16 mouse cellular contexts compared by ENCODE assay signal in the genomic region with DNA sequence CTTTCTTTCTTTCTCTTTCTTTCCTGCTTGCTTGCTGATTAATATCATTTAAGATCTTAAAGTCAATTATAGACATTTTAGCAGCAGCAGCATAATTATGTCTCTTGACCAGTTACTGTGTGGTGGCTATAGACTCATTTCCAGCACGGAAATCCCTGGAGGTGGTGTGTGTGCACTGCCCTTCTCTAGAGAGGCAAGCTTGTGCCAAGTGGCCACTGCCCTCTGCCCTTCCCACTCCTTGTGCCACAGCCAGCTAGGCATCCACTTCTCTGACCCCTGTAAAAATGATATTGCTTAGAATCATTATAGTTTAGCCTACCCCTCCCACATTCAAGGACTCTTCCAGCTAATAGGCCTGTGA.
A peak's percentile ranks its signal among the peaks of the same experiment; 100 is the strongest.
DNase-seq lines count a peak whose midpoint lies in the region; ATAC-seq and TF ChIP-seq lines count a peak whose summit lies in the region.
"Had no signal": no experiment of that assay in that cellular context is flagged by ENCODE, and none has a peak within 500 bp of the region (broad histone marks: within the 10 kb centered on the region; RNA-seq: fewer than 3 reads in every experiment).

No protein-coding gene starts in this region.

- 0 out of 2 replicates have a peak, but pooled peaks cover 8% of the 10 kb centered on the region for H3K4me1 ChIP-seq in hindbrain, embryonic 10.5 days (replicated peaks)
- H3K4me1 ChIP-seq in hindbrain, embryonic 12.5 days = no peaks in the 10 kb centered on the region
- H3K4me1 ChIP-seq in midbrain, embryonic 11.5 days (ENCODE audit: control insufficient read depth, insufficient read depth, low read length) = no peaks in the 10 kb centered on the region
- H3K4me1 ChIP-seq in midbrain, postnatal 0 days (ENCODE audit: insufficient read depth, low read length) = no peaks in the 10 kb centered on the region
- peaks cover 4% of the 10 kb centered on the region; the same call in 1 of the 2 replicates for H3K4me1 ChIP-seq in neural tube, embryonic 15.5 days

- DNase-seq in adrenal gland, adult 2 months = peak; percentile 4
- DNase-seq in adrenal gland, adult 18-20 months (ENCODE audit: low spot score in 2 of 2) = no peak
- DNase-seq in hindbrain, embryonic 10.5 days (ENCODE audit: low spot score) = no peak
- peak; percentile 45 for DNase-seq in midbrain, embryonic 11.5 days (ENCODE audit: low spot score, missing footprints)
- DNase-seq in midbrain, postnatal 0 days (ENCODE audit: low spot score) = no peak
- DNase-seq in cerebellum, adult 9-10 months = no peak
- DNase-seq: cerebellum, adult 2 months; gastrocnemius, adult 2 months; kidney, adult 8-10 months; kidney, postnatal 25 days; layer of hippocampus, adult 9-11 months; thymus, postnatal 14 days had no signal

- peak overlapping the region; percentile 23; the same call in 1 of the 2 replicates for H3K27ac ChIP-seq in hindbrain, embryonic 10.5 days
- no peak overlapping the region for H3K27ac ChIP-seq in hindbrain, embryonic 12.5 days
- no peak overlapping the region for H3K27ac ChIP-seq in midbrain, embryonic 11.5 days (ENCODE audit: low read depth, low read length)
- no peak overlapping the region for H3K27ac ChIP-seq in midbrain, postnatal 0 days (ENCODE audit: low read depth, low read length)
- no peak overlapping the region for H3K27ac ChIP-seq in neural tube, embryonic 15.5 days (replicated peaks)
- H3K27ac ChIP-seq: gastrocnemius, adult 2 months; heart, embryonic 13.5 days had no signal

- WGBS in hindbrain, embryonic 10.5 days = 80% methylated on average over 1 of the region's 1 CpGs
- 78% methylated on average over 1 of the region's 1 CpGs for whole genome bisulfite sequencing in hindbrain, embryonic 12.5 days
- 74% methylated on average over 1 of the region's 1 CpGs for WGBS in midbrain, embryonic 11.5 days
- 84% methylated on average over 1 of the region's 1 CpGs for WGBS in midbrain, postnatal 0 days
- WGBS in neural tube, embryonic 15.5 days = 79% methylated on average over 1 of the region's 1 CpGs

- no peaks in the 10 kb centered on the region for H3K9me3 ChIP-seq in hindbrain, embryonic 10.5 days
- H3K9me3 ChIP-seq in hindbrain, embryonic 12.5 days (replicated peaks) = no peaks in the 10 kb centered on the region
- H3K9me3 ChIP-seq in midbrain, embryonic 11.5 days (ENCODE audit: control insufficient read depth, low read length) = no peaks in the 10 kb centered on the region
- H3K9me3 ChIP-seq in midbrain, postnatal 0 days (ENCODE audit: low read length) = no peaks in the 10 kb centered on the region
- no peaks in the 10 kb centered on the region for H3K9me3 ChIP-seq in neural tube, embryonic 15.5 days (replicated peaks)
- H3K9me3 ChIP-seq: heart, embryonic 13.5 days had no signal

- H3K9ac ChIP-seq in hindbrain, embryonic 12.5 days = no peak overlapping the region
- H3K9ac ChIP-seq in midbrain, embryonic 11.5 days (ENCODE audit: low read length) = no peak overlapping the region
- no peak overlapping the region for H3K9ac ChIP-seq in midbrain, postnatal 0 days (replicated peaks; ENCODE audit: low read length, poor library complexity, severe bottlenecking)
- no peak overlapping the region for H3K9ac ChIP-seq in neural tube, embryonic 15.5 days (replicated peaks)
- H3K9ac ChIP-seq: heart, embryonic 13.5 days had no signal

- TF ChIP-seq CTCF in midbrain, postnatal 0 days (IDR thresholded peaks at IDR 0.05) = no peak

- no peaks in the 10 kb centered on the region for H3K36me3 ChIP-seq in hindbrain, embryonic 10.5 days
- no peaks in the 10 kb centered on the region for H3K36me3 ChIP-seq in hindbrain, embryonic 12.5 days
- no peaks in the 10 kb centered on the region for H3K36me3 ChIP-seq in midbrain, embryonic 11.5 days (ENCODE audit: control insufficient read depth, insufficient read depth, low read length)
- H3K36me3 ChIP-seq in midbrain, postnatal 0 days (ENCODE audit: insufficient read depth, low read length) = no peaks in the 10 kb centered on the region
- H3K36me3 ChIP-seq in neural tube, embryonic 15.5 days = no peaks in the 10 kb centered on the region
- H3K36me3 ChIP-seq: heart, embryonic 13.5 days had no signal

- no peaks in the 10 kb centered on the region for H3K27me3 ChIP-seq in hindbrain, embryonic 10.5 days (ENCODE audit: insufficient read depth, poor library complexity, severe bottlenecking)
- H3K27me3 ChIP-seq in hindbrain, embryonic 12.5 days = no peaks in the 10 kb centered on the region
- no peaks in the 10 kb centered on the region for H3K27me3 ChIP-seq in midbrain, embryonic 11.5 days (ENCODE audit: control insufficient read depth, insufficient read depth, low read length)
- no peaks in the 10 kb centered on the region for H3K27me3 ChIP-seq in midbrain, postnatal 0 days (ENCODE audit: insufficient read depth, low read length)
- no peaks in the 10 kb centered on the region for H3K27me3 ChIP-seq in neural tube, embryonic 15.5 days (replicated peaks)
- H3K27me3 ChIP-seq: heart, embryonic 13.5 days had no signal

- no peak overlapping the region for H3K4me2 ChIP-seq in hindbrain, embryonic 12.5 days (replicated peaks)
- no peak overlapping the region for H3K4me2 ChIP-seq in midbrain, embryonic 11.5 days
- no peak overlapping the region for H3K4me2 ChIP-seq in midbrain, postnatal 0 days (ENCODE audit: low read depth, low read length, poor library complexity, severe bottlenecking)
- no peak overlapping the region for H3K4me2 ChIP-seq in neural tube, embryonic 15.5 days
- H3K4me2 ChIP-seq: heart, embryonic 13.5 days; liver, embryonic 11.5 days had no signal

- no peak overlapping the region for H3K4me3 ChIP-seq in hindbrain, embryonic 10.5 days
- H3K4me3 ChIP-seq in hindbrain, embryonic 12.5 days = no peak overlapping the region
- no peak overlapping the region for H3K4me3 ChIP-seq in midbrain, embryonic 11.5 days (ENCODE audit: low read depth, low read length)
- H3K4me3 ChIP-seq in midbrain, postnatal 0 days (ENCODE audit: low read depth, low read length) = no peak overlapping the region
- no peak overlapping the region for H3K4me3 ChIP-seq in neural tube, embryonic 15.5 days (replicated peaks)
- H3K4me3 ChIP-seq: gastrocnemius, adult 2 months; heart, embryonic 13.5 days had no signal

- no peak for ATAC-seq in hindbrain, embryonic 12.5 days (ENCODE audit: low FRiP score)
- no peak for ATAC-seq in midbrain, embryonic 11.5 days (ENCODE audit: low FRiP score)
- no peak for ATAC-seq in midbrain, postnatal 0 days (ENCODE audit: low FRiP score)
- ATAC-seq in neural tube, embryonic 15.5 days (ENCODE audit: low FRiP score) = peak; percentile 61

Comparison
In these comparisons a context has a peak if more than half of its experiments do, and no peak if none do; other contexts are left out.
1. DNase-seq: peak in adrenal gland, adult 2 months (single experiment) and midbrain, embryonic 11.5 days (single experiment); none in adrenal gland, adult 18-20 months (0 of 2), hindbrain, embryonic 10.5 days (single experiment), midbrain, postnatal 0 days (single experiment) and cerebellum, adult 9-10 months (single experiment).